Mouse (Mus musculus) heart, postnatal 10 days (tissue): ENCODE results near the gene Dgkh. TPM values are rescaled to one million over a fixed set of nuclear protein-coding genes. Genes with fewer than 3 reads are reported as not detected.

Experiments
- DNase-seq, 2 experiments: peaks; one replicate each; pipeline ENCODE4 v3.0.0; 2021
- intact Hi-C: fragments of 180-260 bp; cut with DNase I; formaldehyde crosslinking; loops from one replicate; pipeline ENCODE4 v1.15.1; 2025
- total RNA-seq, 2 experiments: library from RNA; stranded (reverse); gene quantifications; 2 replicates each; pipeline ENCODE4 v1.2.3; 2021

The Dgkh gene
- total RNA-seq, 2 experiments from 2014 or later, result 15.9 to 16.0 TPM

DNA sequence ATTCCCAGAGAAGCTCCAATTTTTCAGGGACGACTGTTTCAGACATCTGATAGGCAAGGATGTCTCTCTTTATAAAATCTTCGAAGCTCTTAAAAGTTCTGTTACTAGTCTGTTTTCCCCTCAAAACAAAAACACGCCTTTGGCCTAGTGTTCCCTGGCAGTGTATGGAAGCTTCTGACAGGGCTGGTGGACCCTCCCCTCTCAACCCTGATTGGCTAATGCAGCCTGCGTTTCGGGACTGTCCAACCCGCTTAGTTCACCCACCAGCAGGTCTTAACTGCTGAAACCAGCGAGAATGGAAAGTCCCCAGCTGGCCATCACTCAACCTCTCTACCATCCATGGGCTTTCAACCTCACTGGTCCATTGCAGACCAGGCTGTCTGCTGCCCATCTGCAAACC, 91.3 kb downstream of the Dgkh start:
- DNase-seq, result no peak
- intact Hi-C loops, result no loop called here

GRCm38 (mm10) chr14:78639691-78640090, 92.9 kb downstream of the Dgkh start:
- intact Hi-C loops, result no loop called here

GRCm38 (mm10) chr14:78635612-78636400, 96.8 kb downstream of the Dgkh start:
- DNase-seq, result no peak
- intact Hi-C loops, result no loop called here

More at GRCm38 (mm10) chr14:78639691-78640090, 92.9 kb downstream of the Dgkh start:
- DNase-seq, result no peak

- intact Hi-C loops, result no loop called here
Observed at GRCm38 (mm10) chr14:78632747-78633146, 99.8 kb downstream of the Dgkh start.

DNA sequence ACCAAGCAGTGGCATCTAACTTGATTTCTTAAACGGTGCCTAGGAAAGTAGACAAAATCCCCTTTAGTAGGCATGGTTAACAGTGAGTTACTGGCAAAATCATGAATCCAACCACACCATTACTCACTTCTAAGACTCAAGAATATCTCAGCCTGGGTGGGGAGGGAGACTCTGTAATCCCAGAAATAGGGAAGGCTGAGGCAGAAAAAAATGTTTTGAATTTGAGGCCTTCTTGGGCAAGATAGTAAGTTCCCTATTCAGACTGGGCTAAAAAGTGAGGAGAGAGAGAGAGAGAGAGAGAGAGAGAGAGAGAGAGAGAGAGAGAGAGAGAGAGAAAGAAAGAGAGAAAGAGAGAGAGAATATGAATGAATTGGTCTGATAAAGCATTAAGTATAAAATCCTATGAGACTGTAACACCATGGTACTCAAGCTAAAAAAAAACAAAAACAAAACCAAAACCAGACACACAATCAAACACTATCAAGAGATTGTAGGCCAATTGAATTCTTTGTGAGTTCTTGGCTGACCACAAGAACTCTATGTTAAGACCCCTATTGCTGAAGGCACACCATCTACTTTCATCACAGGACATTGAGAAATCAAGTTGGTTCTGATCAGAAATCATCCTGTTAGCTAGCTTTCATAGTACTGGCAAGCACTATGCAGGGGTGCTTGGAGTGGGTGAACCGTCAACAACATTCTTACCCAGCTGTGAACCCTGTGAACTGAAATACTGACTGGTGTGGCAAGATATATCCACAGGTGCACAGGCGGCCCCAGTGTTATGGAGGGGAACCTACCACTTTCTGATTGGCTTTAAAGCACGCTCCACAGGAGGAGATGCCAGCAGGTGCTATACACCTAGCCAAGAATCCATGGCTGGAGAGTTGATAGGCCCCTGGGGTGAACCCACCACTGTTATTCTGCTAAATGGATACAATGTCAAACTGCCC, 101.4 kb downstream of the Dgkh start:
- DNase-seq, result no peak
- intact Hi-C loops, result no loop called here

More at GRCm38 (mm10) chr14:78632747-78633146, 99.8 kb downstream of the Dgkh start:
- DNase-seq, result no peak

GRCm38 (mm10) chr14:78627516-78628275, 104.9 kb downstream of the Dgkh start:
- intact Hi-C loops, result loop anchor here (2.0 kb wide), 1 partner anchor 479 kb away; no protein-coding TSS in a partner anchor
- DNase-seq, result peak; percentile 39 to 41

DNA sequence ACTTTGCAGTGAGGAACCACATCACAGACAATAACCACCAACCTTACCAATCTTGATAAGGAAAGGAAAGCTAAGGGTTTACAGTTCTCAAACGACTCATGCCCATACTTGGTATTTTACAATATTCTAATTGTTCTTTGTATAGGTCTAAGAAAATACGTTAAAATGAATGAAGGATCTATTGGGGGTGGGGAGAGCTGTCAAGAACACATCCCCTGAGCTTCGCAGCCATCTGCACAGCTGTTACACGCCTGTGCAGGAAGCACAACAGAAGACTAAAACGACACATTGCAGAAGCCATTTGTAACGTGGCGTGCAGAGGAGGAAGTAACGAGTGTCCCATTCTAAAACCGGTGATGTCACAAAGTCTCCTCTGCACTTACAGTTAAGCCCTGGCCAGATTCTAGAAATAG, 113.7 kb downstream of the Dgkh start:
- DNase-seq, result no peak
- intact Hi-C loops, result no loop called here

DNA sequence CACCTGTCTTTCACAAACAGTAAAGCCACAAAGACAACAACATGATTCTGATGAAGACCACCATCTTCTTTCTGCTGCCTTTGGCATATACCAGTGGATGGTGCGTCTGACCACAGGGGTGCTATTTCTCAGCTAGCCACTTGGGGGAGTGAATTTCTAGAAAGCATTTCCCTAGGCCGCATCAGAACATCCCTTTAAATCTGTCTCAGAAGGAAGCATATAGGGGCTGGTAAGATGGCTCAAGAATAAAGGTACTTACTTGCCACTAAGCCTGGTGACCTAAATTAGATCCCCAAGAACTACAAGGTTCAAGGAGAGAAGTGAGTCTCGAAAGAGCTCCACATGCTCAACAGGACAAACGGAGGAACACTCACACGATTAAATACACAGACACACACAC, 119.0 kb downstream of the Dgkh start:
- intact Hi-C loops, result loop anchor here (5.0 kb wide), 1 partner anchor 494 kb away; no protein-coding TSS in a partner anchor

GRCm38 (mm10) chr14:78612111-78612788, 120.3 kb downstream of the Dgkh start:
- intact Hi-C loops, result loop anchor here (5.0 kb wide), 1 partner anchor 495 kb away; no protein-coding TSS in a partner anchor
- no peak for DNase-seq

More for the DNA sequence above, 119.0 kb downstream of the Dgkh start:
- DNase-seq, result peak; percentile 17

DNA sequence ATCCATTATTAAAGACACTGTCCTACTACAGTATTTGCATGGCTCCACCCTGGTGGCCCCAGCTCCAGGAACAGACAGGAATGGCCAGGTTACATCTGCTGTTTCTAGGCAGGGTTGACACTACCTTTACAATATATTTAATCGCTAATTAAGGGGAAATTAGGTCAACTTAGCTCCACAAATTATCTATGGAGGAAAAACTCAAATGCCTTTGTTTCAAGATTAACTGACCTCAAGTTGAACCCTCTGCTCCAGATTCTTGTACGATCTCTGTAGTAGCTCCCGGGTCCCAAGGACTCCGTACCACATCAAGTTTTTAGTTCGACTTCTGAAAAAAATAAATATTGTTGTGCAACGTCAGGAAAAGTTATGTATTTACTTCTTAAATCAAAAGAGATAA, 137.7 kb downstream of the Dgkh start:
- no peak for DNase-seq
- intact Hi-C loops, result no loop called here

- intact Hi-C loops, result no loop called here
- no peak for DNase-seq
Observed at GRCm38 (mm10) chr14:78592965-78593364, 139.6 kb downstream of the Dgkh start.

DNA sequence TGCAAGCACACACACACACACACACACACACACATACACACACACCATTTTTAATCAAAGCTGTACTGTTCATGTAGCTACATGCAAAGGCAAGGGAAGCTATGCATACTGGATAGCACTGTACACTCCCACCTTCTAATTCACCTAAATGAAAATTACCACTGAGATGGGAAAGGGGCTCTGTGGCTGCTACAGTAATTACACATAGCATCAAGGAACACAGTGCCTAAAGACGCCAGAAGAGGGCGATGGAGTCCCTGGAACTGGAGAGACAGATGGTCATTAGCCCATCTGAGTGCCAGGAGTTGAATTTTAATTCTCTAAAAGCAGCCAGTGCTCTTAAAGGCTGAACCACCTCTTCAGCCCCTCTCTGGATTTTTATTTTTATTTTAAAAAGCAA, 142.2 kb downstream of the Dgkh start:
- DNase-seq, result peak; percentile 35 to 53
- intact Hi-C loops, result no loop called here

- DNase-seq, result no peak
- intact Hi-C loops, result no loop called here
Observed at GRCm38 (mm10) chr14:78584222-78584621, 148.4 kb downstream of the Dgkh start.

- DNase-seq, result no peak
- intact Hi-C loops, result no loop called here
Observed at GRCm38 (mm10) chr14:78583168-78583567, 149.4 kb downstream of the Dgkh start.

DNA sequence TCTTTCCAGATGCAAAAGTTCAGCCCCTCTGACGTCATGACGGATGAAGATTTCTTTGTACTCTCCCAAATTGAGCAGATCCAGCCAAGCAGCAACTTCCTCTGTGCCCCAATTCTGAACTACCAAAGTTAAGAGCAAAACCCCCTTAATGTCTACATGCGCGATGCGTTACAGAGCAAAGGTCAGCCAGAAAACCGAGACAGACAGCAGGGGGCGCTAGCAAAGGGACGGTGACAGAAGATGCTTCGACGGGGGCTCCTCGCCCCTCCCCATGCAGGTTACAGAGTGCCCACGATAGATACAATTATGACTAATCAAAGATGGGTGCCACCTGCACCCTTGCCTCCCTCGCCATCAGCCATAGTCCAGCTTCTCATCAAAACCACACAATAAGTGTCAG, 156.7 kb downstream of the Dgkh start:
- DNase-seq, result no peak
- intact Hi-C loops, result no loop called here

GRCm38 (mm10) chr14:78568410-78568809, 164.2 kb downstream of the Dgkh start:
- no peak for DNase-seq
- intact Hi-C loops, result no loop called here

DNA sequence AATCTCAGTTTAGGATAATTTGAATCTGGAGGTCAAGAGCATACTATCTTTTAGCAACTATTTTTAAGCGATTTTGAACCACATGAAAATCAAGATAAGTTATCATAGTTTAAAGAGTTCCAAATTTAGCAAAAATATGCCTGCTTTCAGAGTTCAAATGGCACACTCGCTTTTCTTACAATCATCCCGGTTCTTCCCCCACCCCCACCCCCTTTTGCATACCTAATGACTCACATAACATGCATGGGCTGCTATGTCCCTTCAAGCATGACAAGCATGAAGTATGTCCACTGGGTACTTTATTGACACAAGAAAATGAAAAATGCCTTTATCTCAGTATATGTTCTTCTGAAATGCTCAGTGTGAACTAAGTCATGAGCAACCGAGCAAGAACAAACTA, 166.1 kb downstream of the Dgkh start:
- DNase-seq, result no peak
- intact Hi-C loops, result no loop called here

GRCm38 (mm10) chr14:78564292-78564691, 168.3 kb downstream of the Dgkh start:
- intact Hi-C loops, result no loop called here
- DNase-seq, result no peak

DNA sequence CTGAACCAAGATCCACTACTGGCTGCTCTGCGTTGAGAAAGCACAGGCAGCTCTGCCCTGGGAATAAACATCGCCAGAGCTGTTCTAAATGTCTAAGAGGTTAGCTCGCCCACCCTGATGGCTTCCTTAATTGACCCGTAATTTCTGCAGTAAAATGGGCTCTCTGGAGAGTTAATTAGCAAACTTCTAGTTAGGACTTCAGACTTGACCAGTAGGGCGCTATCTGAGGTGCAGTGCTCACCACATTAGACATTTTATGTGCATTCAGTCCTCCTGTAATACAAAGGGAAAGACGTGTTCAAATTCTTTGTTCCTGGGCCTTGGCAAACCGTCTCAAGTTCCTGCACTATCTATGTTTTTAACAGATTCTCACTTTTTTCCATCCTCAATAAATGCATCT, 169.4 kb downstream of the Dgkh start:
- intact Hi-C loops, result no loop called here
- DNase-seq, result no peak

- intact Hi-C loops, result no loop called here
- no peak for DNase-seq
Observed at GRCm38 (mm10) chr14:78562121-78562520, 170.5 kb downstream of the Dgkh start.
